Mouse (Mus musculus) heart, adult 2 months (tissue): ENCODE measurements around the gene Mrps10. TPM values are rescaled to one million over a fixed set of nuclear protein-coding genes. Genes with fewer than 3 reads are reported as not detected.

Source experiments
- DNase-seq, 2 experiments: peaks; one replicate each; pipeline ENCODE4 v3.0.0; 2021
- H3K27ac ChIP-seq: fragments of 200-600 bp; 2 replicates; pipeline ENCODE4 v1.8.1; 2022
- H3K27me3 ChIP-seq: fragments of 200-500 bp; 2 replicates; pipeline ENCODE4 v1.6.1; 2012; ENCODE audit warnings: mild to moderate bottlenecking, low read length, inconsistent platforms, mixed read lengths; ENCODE audit not compliant: control insufficient read depth, insufficient read depth
- H3K36me3 ChIP-seq: fragments of 200-500 bp; 2 replicates; pipeline ENCODE4 v1.6.1; 2012; ENCODE audit warnings: low read length, inconsistent platforms; ENCODE audit not compliant: control insufficient read depth, insufficient read depth
- H3K4me1 ChIP-seq: fragments of 200-500 bp; 2 replicates; pipeline ENCODE4 v1.6.1; 2011; ENCODE audit warnings: low read length; ENCODE audit not compliant: control insufficient read depth, insufficient read depth
- H3K4me3 ChIP-seq: fragments of 200-600 bp; 2 replicates; pipeline ENCODE4 v1.8.1; 2022
- H3K79me2 ChIP-seq: fragments of 200-500 bp; replicated peaks from 2 replicates; pipeline ENCODE4 v1.6.1; 2012; ENCODE audit warnings: mild to moderate bottlenecking, inconsistent platforms, low read length, moderate library complexity, mixed read lengths; ENCODE audit not compliant: control insufficient read depth, insufficient read depth
- H3K9ac ChIP-seq: fragments of 200-500 bp; 2 replicates; pipeline ENCODE4 v1.6.1; 2012; ENCODE audit warnings: low read depth, mild to moderate bottlenecking, control low read depth, inconsistent platforms, low read length, mixed read lengths
- CTCF ChIP-seq: fragments of 200-600 bp; IDR thresholded peaks from 2 replicates; pipeline ENCODE4 v1.8.1; 2022; ENCODE audit warnings: antibody characterized with exemption, mild to moderate bottlenecking, moderate library complexity
- EP300 ChIP-seq: fragments of 200-500 bp; IDR thresholded peaks from 2 replicates; pipeline ENCODE4 v1.6.1; 2011; ENCODE audit warnings: low read depth, low read length, control low read depth; ENCODE audit not compliant: insufficient read depth
- POLR2A ChIP-seq: fragments of 200-500 bp; IDR thresholded peaks from 2 replicates; pipeline ENCODE4 v1.6.1; 2011; ENCODE audit warnings: mild to moderate bottlenecking, low read depth, low read length, control low read depth; ENCODE audit not compliant: insufficient read depth
- WGBS: fragments of 180-500 bp; shearing (Covaris S2); methylation state at CpG from one replicate; pipeline ENCODE4 v1.1.7; 2018; 5-methylcytosine and 5-hydroxymethylcytosine counted together
- intact Hi-C: fragments of 180-260 bp; cut with DNase I; formaldehyde crosslinking; loops from one replicate; pipeline ENCODE4 v1.15.1; 2025
- polyA plus RNA-seq: library from polyadenylated mRNA; depleted of rRNA; stranded (reverse); fragments of >200 nt; gene quantifications from 2 replicates; pipeline ENCODE4 v1.2.3, GENCODE M21; 2012
- total RNA-seq, 2 experiments: library from RNA; stranded (reverse); gene quantifications; 2 replicates each; pipeline ENCODE4 v1.2.3; 2021

The Mrps10 gene
- total and polyA plus RNA-seq, 3 experiments, result 18.2 to 22.5 (median 19.9) TPM

GRCm38 (mm10) chr17:47371451-47371850, 2.8 kb downstream of the Mrps10 start:
- H3K4me1 ChIP-seq, result no peaks in the 10 kb centered on the region
- 9% methylated on average over 4 of the region's 4 CpGs for WGBS

GRCm38 (mm10) chr17:47373991-47374390, 5.3 kb downstream of the Mrps10 start:
- TF ChIP-seq CTCF (no peak), EP300 (no peak), POLR2A (no peak)
- Histone ChIP-seq H3K9ac (no peak overlapping the region), H3K36me3 (no peaks in the 10 kb centered on the region), H3K4me3 (no peak overlapping the region), H3K27me3 (no peaks in the 10 kb centered on the region), H3K27ac (no peak overlapping the region), H3K79me2 (no peaks in the 10 kb centered on the region), H3K4me1 (no peaks in the 10 kb centered on the region)
- no peak for DNase-seq
- WGBS, result 86% methylated on average over 6 of the region's 6 CpGs
- intact Hi-C loops, result no loop called here

More at GRCm38 (mm10) chr17:47371451-47371850, 2.8 kb downstream of the Mrps10 start:
- Histone ChIP-seq H3K27ac (no peak overlapping the region), H3K27me3 (no peaks in the 10 kb centered on the region), H3K9ac (no peak overlapping the region), H3K79me2 (no peaks in the 10 kb centered on the region), H3K4me3 (no peak overlapping the region), H3K36me3 (no peaks in the 10 kb centered on the region; the same call in 1 of the 2 replicates)
- TF ChIP-seq CTCF (peak; percentile 90), EP300 (no peak), POLR2A (no peak)
- DNase-seq, result peak; percentile 35 to 41
- intact Hi-C loops, result no loop called here

GRCm38 (mm10) chr17:47376779-47377280, 8.1 kb downstream of the Mrps10 start:
- intact Hi-C loops, result no loop called here
- TF ChIP-seq EP300, result no peak
- no peak for TF ChIP-seq CTCF
- TF ChIP-seq POLR2A, result no peak
- H3K79me2 ChIP-seq, result no peaks in the 10 kb centered on the region
- H3K27ac ChIP-seq, result no peak overlapping the region
- DNase-seq, result no peak
- WGBS, result 79% methylated on average over 6 of the region's 6 CpGs
- no peaks in the 10 kb centered on the region for H3K4me1 ChIP-seq
- no peaks in the 10 kb centered on the region for H3K36me3 ChIP-seq
- no peaks in the 10 kb centered on the region for H3K27me3 ChIP-seq
- H3K9ac ChIP-seq, result no peak overlapping the region
- H3K4me3 ChIP-seq, result no peak overlapping the region

GRCm38 (mm10) chr17:47378133-47378532, 9.4 kb downstream of the Mrps10 start:
- intact Hi-C loops, result no loop called here
- TF ChIP-seq CTCF (no peak), POLR2A (no peak), EP300 (no peak)
- Histone ChIP-seq H3K27me3 (no peaks in the 10 kb centered on the region), H3K27ac (no peak overlapping the region), H3K36me3 (no peaks in the 10 kb centered on the region), H3K4me3 (no peak overlapping the region), H3K79me2 (no peaks in the 10 kb centered on the region), H3K9ac (no peak overlapping the region), H3K4me1 (no peaks in the 10 kb centered on the region)
- 84% methylated on average over 15 of the region's 15 CpGs for WGBS
- no peak for DNase-seq

GRCm38 (mm10) chr17:47381917-47382316, 13.2 kb downstream of the Mrps10 start:
- intact Hi-C loops, result no loop called here
- no peaks in the 10 kb centered on the region for H3K36me3 ChIP-seq
- WGBS, result 74% methylated on average over 11 of the region's 11 CpGs

GRCm38 (mm10) chr17:47383266-47383665, 14.6 kb downstream of the Mrps10 start:
- no peak overlapping the region for H3K27ac ChIP-seq
- no peak overlapping the region for H3K9ac ChIP-seq
- H3K4me1 ChIP-seq, result no peaks in the 10 kb centered on the region
- no peaks in the 10 kb centered on the region for H3K36me3 ChIP-seq
- TF ChIP-seq CTCF (no peak), POLR2A (no peak), EP300 (no peak)
- DNase-seq, result no peak
- intact Hi-C loops, result no loop called here
- no peaks in the 10 kb centered on the region for H3K27me3 ChIP-seq
- 81% methylated on average over 4 of the region's 4 CpGs for whole genome bisulfite sequencing
- no peak overlapping the region for H3K4me3 ChIP-seq
- H3K79me2 ChIP-seq, result no peaks in the 10 kb centered on the region

More at GRCm38 (mm10) chr17:47381917-47382316, 13.2 kb downstream of the Mrps10 start:
- H3K9ac ChIP-seq, result no peak overlapping the region
- H3K4me3 ChIP-seq, result no peak overlapping the region
- no peaks in the 10 kb centered on the region for H3K79me2 ChIP-seq
- no peaks in the 10 kb centered on the region for H3K4me1 ChIP-seq
- no peaks in the 10 kb centered on the region for H3K27me3 ChIP-seq
- H3K27ac ChIP-seq, result no peak overlapping the region
- no peak for DNase-seq
- TF ChIP-seq CTCF (no peak), POLR2A (no peak), EP300 (no peak)
